ENCODE assay signal across 10 mouse cellular contexts in genomic region chr7:64022711-64023468, GRCm38 (mm10).
DNase-seq lines count a peak whose midpoint lies in the region; ATAC-seq and TF ChIP-seq lines count a peak whose summit lies in the region.
"Had no signal": no experiment of that assay in that cellular context is flagged by ENCODE, and none has a peak within 500 bp of the region (broad histone marks: within the 10 kb centered on the region; RNA-seq: fewer than 3 reads in every experiment).

No protein-coding gene starts in this region.

- no peaks in the 10 kb centered on the region for H3K27me3 ChIP-seq in heart, embryonic 11.5 days (ENCODE audit: control insufficient read depth, insufficient read depth, low read length)
- H3K27me3 ChIP-seq in lung, embryonic 16.5 days (ENCODE audit: control insufficient read depth, insufficient read depth, low read depth, low read length) = no peaks in the 10 kb centered on the region
- no peaks in the 10 kb centered on the region for H3K27me3 ChIP-seq in myocyte (ENCODE audit: control insufficient read depth, insufficient read depth, insufficient read length)
- no peaks in the 10 kb centered on the region for H3K27me3 ChIP-seq in forebrain, embryonic 12.5 days

- H3K4me3 ChIP-seq in heart, embryonic 11.5 days (ENCODE audit: low read depth, low read length) = no peak overlapping the region
- no peak overlapping the region for H3K4me3 ChIP-seq in lung, embryonic 16.5 days (ENCODE audit: low read length)
- H3K4me3 ChIP-seq in lung, adult 2 months (replicated peaks; ENCODE audit: extremely low read depth, low read depth, low read length) = no peak overlapping the region
- H3K4me3 ChIP-seq in myocyte = no peak overlapping the region
- no peak overlapping the region for H3K4me3 ChIP-seq in forebrain, embryonic 12.5 days (replicated peaks)

- no peak overlapping the region for H3ac ChIP-seq in myocyte (ENCODE audit: control insufficient read depth, insufficient read length)

- WGBS in heart, embryonic 11.5 days (ENCODE audit: insufficient replicate concordance) = 55% methylated on average over 7 of the region's 7 CpGs
- WGBS in lung, embryonic 16.5 days = 53% methylated on average over 7 of the region's 7 CpGs
- 53% methylated on average over 7 of the region's 7 CpGs for WGBS in lung, adult 2 months
- WGBS in forebrain, embryonic 12.5 days = 79% methylated on average over 7 of the region's 7 CpGs

- H3K9ac ChIP-seq in heart, embryonic 11.5 days (ENCODE audit: low read depth, low read length) = no peak overlapping the region
- no peak overlapping the region for H3K9ac ChIP-seq in lung, embryonic 16.5 days (ENCODE audit: low read length)
- no peak overlapping the region for H3K9ac ChIP-seq in forebrain, embryonic 12.5 days

- no peak for ATAC-seq in heart, embryonic 11.5 days (replicated peaks; ENCODE audit: insufficient number of reproducible peaks, low FRiP score, low TSS enrichment)
- ATAC-seq in lung, embryonic 16.5 days (ENCODE audit: low read depth) = peak; percentile 52; the same call in 1 of the 2 replicates
- no peak for ATAC-seq in forebrain, embryonic 12.5 days (ENCODE audit: low FRiP score)

- no peak overlapping the region for H3K4me2 ChIP-seq in heart, embryonic 11.5 days
- H3K4me2 ChIP-seq in lung, embryonic 16.5 days (ENCODE audit: low read depth, low read length) = no peak overlapping the region
- H3K4me2 ChIP-seq in myocyte (ENCODE audit: low read depth) = peak overlapping the region; percentile 61
- no peak overlapping the region for H3K4me2 ChIP-seq in forebrain, embryonic 12.5 days

- peak overlapping the region; percentile 35; the same call in 1 of the 2 replicates for H3K27ac ChIP-seq in heart, embryonic 11.5 days (ENCODE audit: low read depth, low read length)
- H3K27ac ChIP-seq in lung, embryonic 16.5 days (ENCODE audit: low read length) = no peak overlapping the region
- no peak overlapping the region for H3K27ac ChIP-seq in forebrain, embryonic 12.5 days

- H3K9me3 ChIP-seq in heart, embryonic 11.5 days (replicated peaks; ENCODE audit: control insufficient read depth, low read length) = no peaks in the 10 kb centered on the region
- no peaks in the 10 kb centered on the region for H3K9me3 ChIP-seq in lung, embryonic 16.5 days (ENCODE audit: control insufficient read depth, low read length)
- no peaks in the 10 kb centered on the region for H3K9me3 ChIP-seq in forebrain, embryonic 12.5 days

- no peak for DNase-seq in heart, adult 18-20 months
- no peak for DNase-seq in lung, adult 2 months
- peak; percentile 25 for DNase-seq in forelimb bud, embryonic 11.5 days (ENCODE audit: low read depth, low spot score)
- no peak for DNase-seq in left cerebral cortex, adult 11 months (ENCODE audit: low spot score)
- DNase-seq: cerebellum, adult 2 months; thymus, adult 18-20 months had no signal

- no peak for TF ChIP-seq CTCF in lung, adult 2 months (IDR thresholded peaks at IDR 0.05; ENCODE audit: insufficient read depth, low read length)

- no peaks in the 10 kb centered on the region for H3K79me2 ChIP-seq in myocyte (ENCODE audit: control insufficient read depth, insufficient read depth)

- TF ChIP-seq POLR2A in lung, adult 2 months (IDR thresholded peaks at IDR 0.05; ENCODE audit: borderline replicate concordance, extremely low read depth, low read depth, low read length) = no peak
- TF ChIP-seq POLR2A in myocyte (IDR thresholded peaks at IDR 0.05; ENCODE audit: insufficient read length, low read depth) = no peak

- no peaks in the 10 kb centered on the region for H3K36me3 ChIP-seq in heart, embryonic 11.5 days (ENCODE audit: control insufficient read depth, insufficient read depth, low read length)
- no peaks in the 10 kb centered on the region for H3K36me3 ChIP-seq in lung, embryonic 16.5 days (ENCODE audit: control insufficient read depth, insufficient read depth, low read length)
- no peaks in the 10 kb centered on the region for H3K36me3 ChIP-seq in myocyte (ENCODE audit: control insufficient read depth, insufficient read depth)
- H3K36me3 ChIP-seq in forebrain, embryonic 12.5 days (replicated peaks) = no peaks in the 10 kb centered on the region

- peaks cover 29% of the 10 kb centered on the region for H3K4me1 ChIP-seq in heart, embryonic 11.5 days (ENCODE audit: control insufficient read depth, insufficient read depth, low read length)
- peaks cover 5% of the 10 kb centered on the region; the same call in 1 of the 2 replicates for H3K4me1 ChIP-seq in lung, embryonic 16.5 days (replicated peaks; ENCODE audit: control insufficient read depth, insufficient read depth, low read length)
- no peaks in the 10 kb centered on the region; the same call in none of the 2 replicates for H3K4me1 ChIP-seq in lung, adult 2 months (ENCODE audit: control insufficient read depth, insufficient read depth, low read length)
- H3K4me1 ChIP-seq in forebrain, embryonic 12.5 days = peaks cover 7% of the 10 kb centered on the region

TF ChIP-seq in myocyte, 11 proteins besides CTCF, POLR2A, EP300 and RAD21:
- TF ChIP-seq REST (IDR thresholded peaks at IDR 0.05; ENCODE audit: insufficient read depth, insufficient read length) (no peak), USF1 (IDR thresholded peaks at IDR 0.05; ENCODE audit: low read depth) (peak; percentile 58), E2F4 (IDR thresholded peaks at IDR 0.05; ENCODE audit: insufficient read depth) (no peak), MAX (IDR thresholded peaks at IDR 0.05; ENCODE audit: low read depth) (no peak), CEBPB (IDR thresholded peaks at IDR 0.05; ENCODE audit: insufficient read depth, poor library complexity, severe bottlenecking) (no peak), MYOD1 (IDR thresholded peaks at IDR 0.05; ENCODE audit: control insufficient read depth in 1 of 3, insufficient read length in 2 of 3, low read depth in 2 of 3) (peak in 1 of 3 experiments; percentile 36), TCF3 (IDR thresholded peaks at IDR 0.05; ENCODE audit: insufficient read length, low read depth) (no peak), SRF (IDR thresholded peaks at IDR 0.05; ENCODE audit: control insufficient read depth, insufficient read length, low read depth) (no peak), POLR2AphosphoS2 (IDR thresholded peaks at IDR 0.05; ENCODE audit: insufficient read length, low read depth) (no peak), MYOG (IDR thresholded peaks at IDR 0.05; ENCODE audit: control insufficient read depth in 1 of 3, insufficient read depth in 1 of 3, insufficient read length in 2 of 3, low read depth in 2 of 3) (peak in 1 of 3 experiments; percentile 59), TCF12 (IDR thresholded peaks at IDR 0.05; ENCODE audit: insufficient read depth, poor library complexity, severe bottlenecking) (no peak)
TF ChIP-seq in myocyte: peak in this region for 3.
